Mouse (Mus musculus) C2C12 (cell line): ENCODE data around the gene Irf2bp2.

Experiments
- CEBPB ChIP-seq: IDR thresholded peaks from one replicate; pipeline ENCODE4 v1.6.1; 2011; ENCODE audit warnings: low read depth, mild to moderate bottlenecking, control low read depth, moderate library complexity
- CTCF ChIP-seq: IDR thresholded peaks from one replicate; pipeline ENCODE4 v1.5.1; 2011; ENCODE audit not compliant: control insufficient read depth, insufficient read depth, insufficient read length
- FOSL1 ChIP-seq: IDR thresholded peaks from one replicate; pipeline ENCODE4 v1.8.0; 2011; ENCODE audit warnings: mild to moderate bottlenecking, low read length; ENCODE audit not compliant: poor library complexity, insufficient read depth, severe bottlenecking
- MAX ChIP-seq: IDR thresholded peaks from one replicate; pipeline ENCODE4 v1.6.1; 2011; ENCODE audit warnings: mild to moderate bottlenecking, control low read depth
- MYOD1 ChIP-seq: IDR thresholded peaks from one replicate; pipeline ENCODE4 v1.6.1; 2011; ENCODE audit warnings: low read depth; ENCODE audit not compliant: control insufficient read depth, insufficient read length
- USF1 ChIP-seq: IDR thresholded peaks from one replicate; pipeline ENCODE4 v1.6.1; 2011; ENCODE audit warnings: low read depth, mild to moderate bottlenecking, control low read depth, moderate library complexity

GRCm38 (mm10) chr8:126612739-126613138 lies 19.0 kb upstream of the Irf2bp2 start:
- no peak for TF ChIP-seq CTCF
- no peak for TF ChIP-seq CEBPB
- TF ChIP-seq FOSL1 = no peak
- TF ChIP-seq MYOD1 = no peak
- no peak for TF ChIP-seq USF1
- TF ChIP-seq MAX = no peak
